7 mouse cellular contexts compared by ENCODE assay signal in the genomic region with DNA sequence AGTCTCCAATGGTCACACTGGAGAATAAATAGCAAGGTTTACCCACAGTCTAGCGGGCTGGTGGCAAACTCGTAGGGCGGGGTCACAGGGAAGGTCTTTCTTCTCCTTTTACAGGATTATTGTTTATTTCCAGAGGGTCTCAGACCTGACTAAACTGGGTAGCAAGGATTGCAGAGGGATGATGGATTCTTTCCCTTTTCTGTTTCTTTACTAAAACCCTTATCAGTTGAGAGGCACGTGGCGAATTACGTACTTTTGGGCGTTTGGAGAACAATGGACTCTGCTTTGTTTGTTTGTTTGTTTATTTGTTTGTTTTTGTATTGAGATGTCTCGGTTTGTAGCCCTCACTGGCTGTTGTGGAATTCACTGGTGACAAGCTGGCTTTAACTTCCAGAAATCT. TPM values are rescaled to one million over a fixed set of nuclear protein-coding genes. Genes with fewer than 3 reads are reported as not detected.
DNase-seq lines count a peak whose midpoint lies in the region; ATAC-seq and TF ChIP-seq lines count a peak whose summit lies in the region.

No protein-coding gene starts in this region.

- DNase-seq in lung, postnatal 0 days (ENCODE audit: low spot score), result no peak
- no peak for DNase-seq in lung, adult 18-20 months
- DNase-seq in gastrocnemius, postnatal 4 days (ENCODE audit: low spot score in 2 of 2), result no peak
- DNase-seq in ovary, adult 18-20 months (ENCODE audit: low spot score), result no peak

- no peak for TF ChIP-seq POLR2A in embryonic fibroblast, embryonic 13.5 days (IDR thresholded peaks at IDR 0.05; ENCODE audit: low read depth, low read length)

- ATAC-seq in lung, postnatal 0 days, result peak; percentile 6; the same call in 1 of the 2 replicates
- ATAC-seq in limb, embryonic 13.5 days (ENCODE audit: low FRiP score, low read depth), result no peak; the same call in 1 of the 2 replicates
- ATAC-seq in stomach, embryonic 15.5 days (ENCODE audit: insufficient read depth, low FRiP score, low read depth), result no peak

- no peak overlapping the region for H3K27ac ChIP-seq in lung, postnatal 0 days (ENCODE audit: low read length)
- no peak overlapping the region for H3K27ac ChIP-seq in embryonic fibroblast, embryonic 13.5 days (ENCODE audit: insufficient read depth, low read length)
- H3K27ac ChIP-seq in limb, embryonic 13.5 days, result no peak overlapping the region
- H3K27ac ChIP-seq in stomach, embryonic 15.5 days, result no peak overlapping the region

- H3K9ac ChIP-seq in lung, postnatal 0 days (replicated peaks; ENCODE audit: low read depth), result no peak overlapping the region
- H3K9ac ChIP-seq in limb, embryonic 13.5 days, result peak overlapping the region; percentile 55
- H3K9ac ChIP-seq in stomach, embryonic 15.5 days, result no peak overlapping the region

- WGBS in lung, postnatal 0 days, result 4% methylated on average over 8 of the region's 8 CpGs
- WGBS in limb, embryonic 13.5 days, result 5% methylated on average over 8 of the region's 8 CpGs
- 6% methylated on average over 8 of the region's 8 CpGs for WGBS in stomach, embryonic 15.5 days

- peak overlapping the region; percentile 61 for H3K4me2 ChIP-seq in lung, postnatal 0 days (replicated peaks; ENCODE audit: low read depth, low read length)
- H3K4me2 ChIP-seq in limb, embryonic 13.5 days (replicated peaks), result peak overlapping the region; percentile 64
- peak overlapping the region; percentile 52 for H3K4me2 ChIP-seq in stomach, embryonic 15.5 days

- no peaks in the 10 kb centered on the region for H3K36me3 ChIP-seq in lung, postnatal 0 days (ENCODE audit: insufficient read depth, low read length)
- H3K36me3 ChIP-seq in limb, embryonic 13.5 days, result no peaks in the 10 kb centered on the region
- H3K36me3 ChIP-seq in stomach, embryonic 15.5 days, result no peaks in the 10 kb centered on the region

- H3K27me3 ChIP-seq in lung, postnatal 0 days (replicated peaks; ENCODE audit: insufficient read depth, low read length), result no peaks in the 10 kb centered on the region
- H3K27me3 ChIP-seq in limb, embryonic 13.5 days, result peaks cover 10% of the 10 kb centered on the region; the same call in 1 of the 2 replicates
- no peaks in the 10 kb centered on the region for H3K27me3 ChIP-seq in stomach, embryonic 15.5 days (replicated peaks)

- peaks cover 5% of the 10 kb centered on the region; the same call in 1 of the 2 replicates for H3K4me1 ChIP-seq in lung, postnatal 0 days (ENCODE audit: insufficient read depth, low read depth, low read length)
- no peaks in the 10 kb centered on the region for H3K4me1 ChIP-seq in embryonic fibroblast, embryonic 13.5 days (ENCODE audit: control insufficient read depth, insufficient read depth, low read length)
- peaks cover 12% of the 10 kb centered on the region for H3K4me1 ChIP-seq in limb, embryonic 13.5 days
- 0 out of 2 replicates have a peak, but pooled peaks cover 3% of the 10 kb centered on the region for H3K4me1 ChIP-seq in stomach, embryonic 15.5 days

- TF ChIP-seq CTCF in lung, postnatal 0 days (IDR thresholded peaks at IDR 0.05), result no peak
- no peak for TF ChIP-seq CTCF in embryonic fibroblast, embryonic 13.5 days (IDR thresholded peaks at IDR 0.05; ENCODE audit: borderline replicate concordance, insufficient read depth, low read length)

- no peaks in the 10 kb centered on the region for H3K9me3 ChIP-seq in lung, postnatal 0 days (ENCODE audit: low read length)
- H3K9me3 ChIP-seq in limb, embryonic 13.5 days, result no peaks in the 10 kb centered on the region
- H3K9me3 ChIP-seq in stomach, embryonic 15.5 days, result no peaks in the 10 kb centered on the region

- peak overlapping the region; percentile 40 for H3K4me3 ChIP-seq in lung, postnatal 0 days (ENCODE audit: low read depth, low read length)
- H3K4me3 ChIP-seq in embryonic fibroblast, embryonic 13.5 days (ENCODE audit: insufficient read depth, low read length), result peak overlapping the region; percentile 90
- H3K4me3 ChIP-seq in limb, embryonic 13.5 days, result peak overlapping the region; percentile 52
- H3K4me3 ChIP-seq in stomach, embryonic 15.5 days (replicated peaks), result peak overlapping the region; percentile 49

- no peak for TF ChIP-seq EP300 in lung, postnatal 0 days (IDR thresholded peaks at IDR 0.05)

RNA-seq across cellular contexts. Expression of a gene that starts 13.5 kb away (rescaled TPM):
- polyA plus RNA-seq in lung, postnatal 0 days (2015; fragmentation: Nextera tagmentation; extraction: Ambion mirVana), result not detected in 2 replicates
- polyA plus RNA-seq in embryonic fibroblast, embryonic 13.5 days (2011; ENCODE audit: insufficient read length, low read depth, missing spikeins), result not detected in 2 replicates
- polyA plus RNA-seq in limb, embryonic 13.5 days (2015; fragmentation: Nextera tagmentation; extraction: Ambion mirVana), result not detected in 2 replicates
- not detected in 2 replicates for polyA plus RNA-seq in stomach, embryonic 15.5 days (2015; fragmentation: Nextera tagmentation; extraction: Ambion mirVana)
- not detected for total RNA-seq in gastrocnemius, postnatal 4 days (2021)

RNA-seq across cellular contexts. Expression of a gene that starts 32.8 kb away (rescaled TPM):
- 0.21 and 0.27 TPM in 2 replicates for polyA plus RNA-seq in lung, postnatal 0 days (2015; fragmentation: Nextera tagmentation; extraction: Ambion mirVana)
- not detected in 2 replicates for polyA plus RNA-seq in embryonic fibroblast, embryonic 13.5 days (2011; ENCODE audit: insufficient read length, low read depth, missing spikeins)
- polyA plus RNA-seq in limb, embryonic 13.5 days (2015; fragmentation: Nextera tagmentation; extraction: Ambion mirVana), result 0.28 and 0.52 TPM in 2 replicates
- polyA plus RNA-seq in stomach, embryonic 15.5 days (2015; fragmentation: Nextera tagmentation; extraction: Ambion mirVana), result not detected in 2 replicates
- not detected for total RNA-seq in gastrocnemius, postnatal 4 days (2021)

Comparison
In these comparisons a context has a peak if more than half of its experiments do, and no peak if none do; other contexts are left out.
1. H3K4me3 ChIP-seq: peak in every context shown above with its lines; median percentile 90 in embryonic fibroblast, embryonic 13.5 days; 52 in limb, embryonic 13.5 days; 49 in stomach, embryonic 15.5 days; 40 in lung, postnatal 0 days.